Mouse (Mus musculus): ENCODE results near the gene Fanca.
"Not testable (repeated sequence)": the region's sequence is repeated elsewhere in the genome, so short reads cannot be mapped to it uniquely, and the experiment has no call there.

Gene Fanca

DNA sequence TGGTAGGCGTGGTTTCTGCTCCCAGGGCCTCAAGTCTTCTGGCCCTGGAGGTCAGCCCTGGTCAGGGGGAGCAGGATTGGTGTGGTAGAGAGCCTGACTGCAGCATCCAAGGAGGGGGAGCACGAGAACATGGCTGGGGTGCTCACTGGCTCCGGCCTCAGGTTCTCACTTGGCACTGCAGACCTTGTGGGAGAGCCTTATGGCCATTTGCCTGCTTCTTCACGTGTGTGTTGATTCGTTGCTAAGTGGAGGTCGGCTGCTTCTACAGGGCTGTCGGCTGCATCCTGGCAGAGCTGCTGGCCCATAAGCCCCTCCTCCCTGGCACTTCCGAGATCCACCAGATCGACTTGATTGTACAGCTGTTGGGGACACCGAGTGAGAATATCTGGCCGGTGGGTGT is 88.0 kb downstream of the Fanca start:
- not testable (repeated sequence) for DNase-seq

DNA sequence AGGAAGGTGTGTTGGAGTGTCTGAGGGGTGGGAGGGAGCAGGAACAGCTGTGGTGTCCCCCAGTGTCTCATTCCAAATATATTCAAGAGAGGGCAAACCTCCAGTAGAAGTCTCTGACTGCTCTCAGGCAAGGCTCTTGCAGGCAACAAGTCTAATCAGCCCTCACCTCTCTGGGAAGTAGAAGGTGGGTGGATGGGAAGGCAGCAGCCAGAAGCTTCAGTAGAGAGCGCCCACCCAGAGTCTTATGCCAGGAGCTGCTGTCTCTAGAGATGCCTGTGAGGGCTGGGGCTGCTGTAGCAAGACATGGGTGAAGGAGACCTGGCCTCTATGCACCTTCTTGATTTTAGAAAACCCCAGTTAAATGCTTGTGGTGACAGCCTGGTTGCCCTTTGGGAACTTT is 90.0 kb downstream of the Fanca start:
- DNase-seq = no peak

DNA sequence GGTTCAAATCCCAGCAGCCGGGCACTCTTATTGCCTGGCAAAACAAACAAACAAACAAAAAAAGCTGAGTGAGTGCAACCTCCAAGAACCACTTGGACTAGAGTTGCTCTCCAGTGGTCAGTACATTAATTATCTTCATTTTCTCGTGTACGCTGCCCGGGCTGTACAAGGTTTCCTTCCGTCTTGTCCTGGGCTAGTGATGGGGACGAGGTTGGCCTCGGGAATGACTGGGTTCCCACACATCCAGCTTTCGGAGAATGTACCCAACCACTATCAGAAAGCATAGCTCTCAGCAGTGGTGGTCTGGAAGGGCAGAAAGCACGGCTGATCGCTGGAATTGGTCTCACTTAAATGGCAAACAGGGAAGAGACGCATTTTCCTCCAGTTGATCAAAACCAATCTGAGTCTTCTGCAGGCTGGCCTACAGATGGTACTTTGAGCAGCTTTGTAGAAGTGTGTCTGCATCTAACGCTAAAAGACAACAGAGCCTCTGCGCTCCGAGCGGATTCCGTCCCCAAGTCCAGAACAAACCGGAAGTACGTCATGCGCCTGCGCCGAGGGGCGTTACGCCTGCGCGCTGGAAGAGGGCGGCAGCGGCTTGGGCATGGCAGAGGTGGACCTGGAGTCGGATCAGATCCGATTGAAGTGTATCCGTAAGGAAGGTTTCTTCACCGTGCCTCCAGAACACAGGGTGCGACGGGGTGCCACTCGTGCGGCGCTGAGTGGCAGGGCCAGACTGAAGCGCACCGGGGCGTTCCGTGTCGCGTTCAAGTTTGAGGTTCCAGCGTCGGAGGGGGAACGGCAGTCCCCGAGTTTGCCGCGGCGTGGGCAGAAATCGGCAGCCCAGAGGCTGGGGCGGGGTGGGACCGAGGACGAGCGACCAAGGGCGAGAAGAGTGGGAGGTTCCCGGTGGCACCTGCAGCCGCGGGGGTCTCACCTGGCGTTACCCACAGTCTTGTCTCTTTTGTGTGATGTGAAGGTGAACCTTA is 93.8 kb downstream of the Fanca start, which contains the start of gene Cdk10:
Cdk10 (plus strand) TSS at position 565 of the 989 bp plus-strand sequence.
- DNase-seq = peak; percentile 96

DNA sequence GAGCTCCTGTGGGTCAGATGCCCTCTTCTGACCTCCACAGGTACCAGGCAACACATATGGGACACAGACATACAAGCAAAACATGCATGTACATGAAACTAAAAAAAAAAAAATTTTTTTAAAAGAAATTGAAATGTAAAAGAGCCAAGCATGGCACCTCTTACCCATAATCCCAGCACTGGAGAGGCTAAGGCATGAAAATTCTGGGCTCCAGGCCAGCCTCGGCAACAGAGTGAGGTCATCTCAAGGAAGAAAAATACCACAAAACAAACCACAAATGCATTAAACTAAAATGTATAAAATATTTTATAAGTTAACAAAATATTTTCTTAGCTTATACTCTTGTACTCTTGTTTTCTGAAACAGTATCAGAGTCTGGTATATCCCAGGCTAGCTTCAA is 97.5 kb downstream of the Fanca start:
- no peak for DNase-seq

Measured in kidney, postnatal 10 days (tissue).